ENCODE assay signal across 11 mouse cellular contexts in the genomic region with DNA sequence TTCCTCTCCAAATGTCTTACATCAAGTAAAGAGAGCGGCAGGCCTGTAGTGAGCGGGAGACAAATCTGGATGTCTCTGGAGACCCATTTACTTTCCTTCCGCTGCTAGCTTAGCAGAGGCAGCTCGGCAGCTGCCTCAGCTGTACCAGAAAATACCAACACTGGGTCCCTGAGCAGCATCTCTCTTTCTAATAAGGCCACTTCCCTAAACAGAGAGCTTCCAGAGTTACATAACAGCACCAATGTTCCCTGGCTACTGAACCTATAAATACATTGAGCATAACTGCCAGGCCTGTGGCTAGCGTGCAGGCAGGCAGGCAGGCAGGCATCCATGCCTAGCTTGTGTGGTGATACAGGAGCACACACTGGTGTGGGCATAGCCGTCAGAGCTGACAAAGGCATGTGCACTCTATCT.
DNase-seq lines count a peak whose midpoint lies in the region; ATAC-seq and TF ChIP-seq lines count a peak whose summit lies in the region.
"Had no signal": no experiment of that assay in that cellular context is flagged by ENCODE, and none has a peak within 500 bp of the region (broad histone marks: within the 10 kb centered on the region; RNA-seq: fewer than 3 reads in every experiment).

No protein-coding gene starts in this region.

- no peak for TF ChIP-seq CTCF in kidney, adult 2 months (conservative IDR thresholded peaks at IDR 0.05; ENCODE audit: insufficient read depth, insufficient read length, low read depth, low read length)
- no peak for TF ChIP-seq CTCF in bone marrow macrophage, adult 2 months (IDR thresholded peaks at IDR 0.05; ENCODE audit: low read depth, low read length)
- no peak for TF ChIP-seq CTCF in left cerebral cortex, adult 2 months (IDR thresholded peaks at IDR 0.05)

- WGBS in kidney, adult 2 months, result 74% methylated on average over 6 of the region's 6 CpGs
- WGBS in kidney, embryonic 14.5 days, result 78% methylated on average over 6 of the region's 6 CpGs

- TF ChIP-seq POLR2A in kidney, adult 2 months (IDR thresholded peaks at IDR 0.05; ENCODE audit: low read depth, low read length), result no peak
- TF ChIP-seq POLR2A in bone marrow macrophage, adult 2 months (IDR thresholded peaks at IDR 0.05; ENCODE audit: borderline replicate concordance, low read depth, low read length), result no peak

- H3K27me3 ChIP-seq in kidney, adult 2 months (replicated peaks; ENCODE audit: control insufficient read depth, insufficient read depth, low read length), result no peaks in the 10 kb centered on the region
- no peaks in the 10 kb centered on the region for H3K27me3 ChIP-seq in kidney, embryonic 14.5 days (ENCODE audit: control insufficient read depth, insufficient read depth, low read length)
- H3K27me3 ChIP-seq: embryonic facial prominence, embryonic 13.5 days; Patski had no signal

- peak; percentile 14 for DNase-seq in kidney, adult 2 months
- DNase-seq in cerebellum, adult 11-12 months, result peak; percentile 83
- no peak for DNase-seq in left cerebral cortex, adult 2 months (ENCODE audit: extremely low spot score in 1 of 2, low spot score in 2 of 2)
- no peak for DNase-seq in thymus, postnatal 25 days
- DNase-seq in embryo, embryonic 10.5 days (ENCODE audit: low spot score), result no peak
- no peak for DNase-seq in lung, postnatal 4 days

- H3K4me3 ChIP-seq in kidney, adult 2 months (ENCODE audit: insufficient read depth, low read depth, low read length), result no peak overlapping the region
- no peak overlapping the region for H3K4me3 ChIP-seq in kidney, embryonic 14.5 days (ENCODE audit: low read length)
- no peak overlapping the region for H3K4me3 ChIP-seq in bone marrow macrophage, adult 2 months (ENCODE audit: insufficient read depth, low read length)
- no peak overlapping the region for H3K4me3 ChIP-seq in left cerebral cortex, adult 2 months
- H3K4me3 ChIP-seq: embryonic facial prominence, embryonic 13.5 days had no signal

- intact Hi-C loops in left cerebral cortex, adult 2 months (cut with DNase I), result loop anchor here (5.0 kb wide), 1 partner anchor 57 kb away; no protein-coding TSS in a partner anchor

- H3K9me3 ChIP-seq in kidney, embryonic 14.5 days (ENCODE audit: control insufficient read depth, low read length), result no peaks in the 10 kb centered on the region
- H3K9me3 ChIP-seq: embryonic facial prominence, embryonic 13.5 days had no signal

- H3K27ac ChIP-seq in kidney, adult 2 months (ENCODE audit: insufficient read depth, low read depth, low read length), result no peak overlapping the region
- no peak overlapping the region for H3K27ac ChIP-seq in kidney, embryonic 14.5 days (ENCODE audit: low read depth, low read length)
- peak overlapping the region; percentile 54 for H3K27ac ChIP-seq in bone marrow macrophage, adult 2 months (ENCODE audit: insufficient read depth, low read depth, low read length)
- peak overlapping the region; percentile 66 for H3K27ac ChIP-seq in left cerebral cortex, adult 2 months
- H3K27ac ChIP-seq: embryonic facial prominence, embryonic 13.5 days had no signal

- H3K4me2 ChIP-seq in kidney, embryonic 14.5 days (replicated peaks; ENCODE audit: low read depth, low read length), result no peak overlapping the region
- H3K4me2 ChIP-seq: embryonic facial prominence, embryonic 13.5 days had no signal

- H3K9ac ChIP-seq in kidney, embryonic 14.5 days (ENCODE audit: low read depth, low read length), result no peak overlapping the region
- H3K9ac ChIP-seq: embryonic facial prominence, embryonic 13.5 days had no signal

- no peak; the same call in 1 of the 2 replicates for ATAC-seq in kidney, embryonic 14.5 days (ENCODE audit: low FRiP score, low TSS enrichment)
- ATAC-seq: intestine, embryonic 16.5 days; Patski had no signal

- no peaks in the 10 kb centered on the region for H3K4me1 ChIP-seq in kidney, adult 2 months (ENCODE audit: control insufficient read depth, insufficient read depth, low read length)
- 0 out of 2 replicates have a peak, but pooled peaks cover 1% of the 10 kb centered on the region for H3K4me1 ChIP-seq in kidney, embryonic 14.5 days (ENCODE audit: control insufficient read depth, insufficient read depth, low read length)
- H3K4me1 ChIP-seq in bone marrow macrophage, adult 2 months (ENCODE audit: control insufficient read depth, insufficient read depth, low read length), result peaks cover 33% of the 10 kb centered on the region

- H3K36me3 ChIP-seq in kidney, adult 2 months (ENCODE audit: control insufficient read depth, insufficient read depth, low read length), result no peaks in the 10 kb centered on the region
- no peaks in the 10 kb centered on the region for H3K36me3 ChIP-seq in kidney, embryonic 14.5 days (ENCODE audit: control insufficient read depth, insufficient read depth, low read length)
- H3K36me3 ChIP-seq: embryonic facial prominence, embryonic 13.5 days had no signal

Comparison
In these comparisons a context has a peak if more than half of its experiments do, and no peak if none do; other contexts are left out.
1. DNase-seq: peak in kidney, adult 2 months (single experiment) and cerebellum, adult 11-12 months (single experiment); none in left cerebral cortex, adult 2 months (0 of 2), thymus, postnatal 25 days (single experiment), embryo, embryonic 10.5 days (single experiment) and lung, postnatal 4 days (0 of 2).
2. H3K27ac ChIP-seq: peak in bone marrow macrophage, adult 2 months (single experiment) and left cerebral cortex, adult 2 months (single experiment); none in kidney, adult 2 months (single experiment) and kidney, embryonic 14.5 days (single experiment).